Mouse (Mus musculus): ENCODE results near the gene Cd47.

DNA sequence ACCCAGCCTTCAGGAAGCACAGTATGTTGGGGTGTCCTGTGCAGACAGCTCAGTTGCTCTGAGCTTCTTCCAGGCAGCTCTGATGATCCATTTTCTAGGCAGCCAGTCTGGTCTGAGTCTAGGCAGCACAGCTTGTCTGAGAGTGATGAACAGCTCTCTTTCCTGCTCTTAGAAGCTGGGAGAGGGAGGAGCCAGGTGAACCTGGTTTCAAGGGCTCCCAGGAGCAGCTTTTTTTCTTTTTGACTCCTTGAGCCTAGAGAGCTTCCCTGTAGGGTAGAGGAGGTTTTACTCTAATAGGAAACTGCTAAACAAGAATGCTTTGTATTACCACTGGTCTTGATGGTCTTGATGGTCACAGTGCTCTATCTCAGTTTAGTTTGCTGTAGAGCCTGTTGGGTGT lies 101.1 kb downstream of the Cd47 start:
- TF ChIP-seq CTCF (IDR thresholded peaks at IDR 0.05; ENCODE audit: borderline replicate concordance, control insufficient read depth, extremely low read depth, insufficient read depth, low read length, poor library complexity), result no peak
- TF ChIP-seq POLR2A (IDR thresholded peaks at IDR 0.05; ENCODE audit: control insufficient read depth, extremely low read depth, insufficient read depth, low read length, poor library complexity), result no peak

Data from thymus, adult 2 months (tissue).